8 mouse cellular contexts compared by ENCODE assay signal in the genomic region with DNA sequence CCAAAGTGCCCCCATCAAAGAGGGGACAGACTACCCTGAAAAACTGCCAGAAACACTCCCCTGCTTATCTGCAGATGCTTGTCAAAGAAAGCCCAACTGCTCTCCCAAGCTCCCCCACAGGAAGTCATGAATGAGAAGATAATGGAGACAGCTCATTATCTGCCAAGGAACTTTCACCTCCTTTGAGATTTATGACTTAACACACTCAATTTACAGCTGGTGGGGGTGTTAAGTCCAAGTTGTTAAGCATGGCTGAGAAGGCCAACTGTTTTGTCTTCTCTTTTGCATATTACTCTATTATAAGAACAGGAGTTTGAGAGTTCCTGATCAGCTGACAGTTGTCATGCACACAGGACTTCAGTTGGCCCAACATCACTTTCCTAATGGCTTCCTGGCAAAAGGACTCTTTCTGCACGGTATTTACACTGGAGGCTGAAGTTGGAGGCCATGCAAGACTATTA.
DNase-seq lines count a peak whose midpoint lies in the region; ATAC-seq and TF ChIP-seq lines count a peak whose summit lies in the region.
"Had no signal": no experiment of that assay in that cellular context is flagged by ENCODE, and none has a peak within 500 bp of the region (broad histone marks: within the 10 kb centered on the region; RNA-seq: fewer than 3 reads in every experiment).

No protein-coding gene starts in this region.

- H3K9me3 ChIP-seq in MEL (replicated peaks; ENCODE audit: insufficient read depth, low read length), result no peaks in the 10 kb centered on the region
- H3K9me3 ChIP-seq in hindbrain, embryonic 13.5 days, result no peaks in the 10 kb centered on the region
- no peaks in the 10 kb centered on the region for H3K9me3 ChIP-seq in liver, postnatal 0 days (ENCODE audit: low read length)

- peak; percentile 100 for TF ChIP-seq EP300 in MEL (IDR thresholded peaks at IDR 0.05; ENCODE audit: low read depth in 1 of 2, low read length in 2 of 2)
- TF ChIP-seq EP300 in liver, postnatal 0 days (IDR thresholded peaks at IDR 0.05; ENCODE audit: low read depth), result peak; percentile 76

- DNase-seq in A20 (ENCODE audit: low read depth, low spot score) (peak; percentile 75), MEL (ENCODE audit: low read depth, low spot score) (peak; percentile 92)
- DNase-seq in liver, postnatal 0 days, result no peak
- no peak for DNase-seq in thymus, postnatal 14 days
- no peak for DNase-seq in adrenal gland, postnatal 36 days
- no peak for DNase-seq in right cerebral cortex, postnatal 25 days

- no peak overlapping the region for H3K9ac ChIP-seq in MEL (ENCODE audit: control insufficient read depth, low read depth, low read length, poor library complexity, severe bottlenecking)
- no peak overlapping the region for H3K9ac ChIP-seq in hindbrain, embryonic 13.5 days
- no peak overlapping the region for H3K9ac ChIP-seq in liver, postnatal 0 days (replicated peaks)

- no peak overlapping the region for H3K4me2 ChIP-seq in hindbrain, embryonic 13.5 days
- H3K4me2 ChIP-seq in liver, postnatal 0 days (ENCODE audit: low read depth, low read length), result no peak overlapping the region

- H3K4me1 ChIP-seq in MEL (ENCODE audit: control insufficient read depth in 1 of 2, insufficient read depth in 2 of 2, low read length in 2 of 2), result peaks cover 18 to 29% of the 10 kb centered on the region in 2 experiments
- H3K4me1 ChIP-seq in hindbrain, embryonic 13.5 days (replicated peaks), result peaks cover 37% of the 10 kb centered on the region
- peaks cover 7% of the 10 kb centered on the region; the same call in 1 of the 2 replicates for H3K4me1 ChIP-seq in liver, postnatal 0 days (ENCODE audit: insufficient read depth)

- no peaks in the 10 kb centered on the region for H3K79me2 ChIP-seq in MEL (ENCODE audit: control insufficient read depth, insufficient read depth, low read length, poor library complexity)

- TF ChIP-seq POLR2A in MEL (IDR thresholded peaks at IDR 0.05; ENCODE audit: control insufficient read depth in 1 of 2, insufficient read depth in 1 of 2, low read depth in 1 of 2, low read length in 2 of 2, poor library complexity in 1 of 2), result peak in 1 of 2 experiments; percentile 38; a peak in 1 of 4 replicates

- peak overlapping the region; percentile 89 for H3K27ac ChIP-seq in MEL (ENCODE audit: control insufficient read depth, low read depth, low read length)
- H3K27ac ChIP-seq in hindbrain, embryonic 13.5 days, result peak overlapping the region; percentile 80
- peak overlapping the region; percentile 69 for H3K27ac ChIP-seq in liver, postnatal 0 days (ENCODE audit: low read depth)
- H3K27ac ChIP-seq: macrophage had no signal

- H3K27me3 ChIP-seq in MEL (ENCODE audit: control insufficient read depth in 1 of 2, insufficient read depth in 2 of 2, low read length in 2 of 2), result no peaks in the 10 kb centered on the region
- no peaks in the 10 kb centered on the region for H3K27me3 ChIP-seq in hindbrain, embryonic 13.5 days
- no peaks in the 10 kb centered on the region for H3K27me3 ChIP-seq in liver, postnatal 0 days (ENCODE audit: insufficient read depth, low read length)

- no peak for TF ChIP-seq RAD21 in MEL (IDR thresholded peaks at IDR 0.05; ENCODE audit: low read depth, low read length)

- peak; percentile 37 for ATAC-seq in hindbrain, embryonic 13.5 days (ENCODE audit: low FRiP score)
- peak; percentile 56 for ATAC-seq in liver, postnatal 0 days

- no peak for TF ChIP-seq CTCF in MEL (IDR thresholded peaks at IDR 0.05 in 2 of 3, conservative IDR thresholded peaks at IDR 0.05 in 1 of 3; ENCODE audit: control insufficient read depth in 1 of 3, insufficient read depth in 1 of 3, low read depth in 2 of 3, low read length in 3 of 3, poor library complexity in 1 of 3, severe bottlenecking in 1 of 3)
- TF ChIP-seq CTCF in liver, postnatal 0 days (IDR thresholded peaks at IDR 0.05; ENCODE audit: low read depth), result no peak

- no peak overlapping the region for H3K4me3 ChIP-seq in MEL (ENCODE audit: control insufficient read depth in 1 of 2, insufficient read depth in 1 of 2, low read depth in 2 of 2, low read length in 2 of 2)
- no peak overlapping the region for H3K4me3 ChIP-seq in hindbrain, embryonic 13.5 days
- H3K4me3 ChIP-seq in liver, postnatal 0 days (ENCODE audit: low read depth, low read length), result no peak overlapping the region

- peaks cover 0 to 24% of the 10 kb centered on the region in 2 experiments; a peak in 2 of 4 replicates for H3K36me3 ChIP-seq in MEL (ENCODE audit: control insufficient read depth in 1 of 2, insufficient read depth in 2 of 2, low read length in 2 of 2)
- H3K36me3 ChIP-seq in hindbrain, embryonic 13.5 days, result no peaks in the 10 kb centered on the region
- H3K36me3 ChIP-seq in liver, postnatal 0 days (replicated peaks; ENCODE audit: insufficient read depth, low read length), result no peaks in the 10 kb centered on the region

- WGBS in hindbrain, embryonic 13.5 days, result 15% methylated on average over 1 of the region's 1 CpGs
- 10% methylated on average over 1 of the region's 1 CpGs for WGBS in liver, postnatal 0 days (ENCODE audit: insufficient replicate concordance)

TF ChIP-seq in MEL, 35 proteins besides CTCF, POLR2A, EP300 and RAD21:
- TF ChIP-seq MXI1 (IDR thresholded peaks at IDR 0.05; ENCODE audit: low read depth, low read length) (peak; percentile 80), MYC (IDR thresholded peaks at IDR 0.05; ENCODE audit: low read depth, low read length) (peak; percentile 91), ETS1 (IDR thresholded peaks at IDR 0.05; ENCODE audit: low read depth, low read length) (peak; percentile 100), SMC3 (IDR thresholded peaks at IDR 0.05; ENCODE audit: low read depth, low read length) (no peak), GATA1 (IDR thresholded peaks at IDR 0.05; ENCODE audit: low read depth, low read length) (peak; percentile 99), RCOR1 (IDR thresholded peaks at IDR 0.05; ENCODE audit: low read depth, low read length) (peak; percentile 99), USF2 (IDR thresholded peaks at IDR 0.05; ENCODE audit: borderline replicate concordance in 1 of 2, insufficient read depth in 1 of 2, low read depth in 1 of 2, low read length in 2 of 2) (no peak), ZMIZ1 (IDR thresholded peaks at IDR 0.05; ENCODE audit: low read depth, low read length) (peak; percentile 78; the same call in 1 of the 2 replicates), UBTF (IDR thresholded peaks at IDR 0.05; ENCODE audit: borderline replicate concordance, insufficient read depth, low read depth, low read length) (no peak), CHD2 (IDR thresholded peaks at IDR 0.05; ENCODE audit: low read length) (peak; percentile 83), MEF2A (IDR thresholded peaks at IDR 0.05; ENCODE audit: extremely low read depth, insufficient replicate concordance, low read depth, low read length, poor library complexity, severe bottlenecking) (peak; percentile 77; the same call in 1 of the 2 replicates), ZKSCAN1 (IDR thresholded peaks at IDR 0.05; ENCODE audit: low read depth, low read length) (no peak; the same call in 1 of the 2 replicates), TBP (IDR thresholded peaks at IDR 0.05; ENCODE audit: low read depth, low read length) (no peak), JUND (IDR thresholded peaks at IDR 0.05; ENCODE audit: low read depth, low read length) (0 out of 2 replicates have a peak, but pooled peaks have one; percentile 56), KAT2A (conservative IDR thresholded peaks at IDR 0.05; ENCODE audit: low read depth, low read length) (peak; percentile 55), SIN3A (IDR thresholded peaks at IDR 0.05; ENCODE audit: low read length) (peak; percentile 98), USF1 (IDR thresholded peaks at IDR 0.05; ENCODE audit: low read depth, low read length) (peak; percentile 73), GABPA (IDR thresholded peaks at IDR 0.05; ENCODE audit: low read depth, low read length) (no peak), HCFC1 (IDR thresholded peaks at IDR 0.05; ENCODE audit: low read depth, low read length) (peak; percentile 69), POLR2AphosphoS2 (IDR thresholded peaks at IDR 0.05; ENCODE audit: low read length) (peak; percentile 83), POLR2AphosphoS5 (IDR thresholded peaks at IDR 0.05; ENCODE audit: borderline replicate concordance, low read depth, low read length) (no peak), TAL1 (IDR thresholded peaks at IDR 0.05; ENCODE audit: low read length) (peak; percentile 82), TCF12 (IDR thresholded peaks at IDR 0.05; ENCODE audit: low read depth, low read length) (peak; percentile 99), MAX (IDR thresholded peaks at IDR 0.05; ENCODE audit: low read length) (peak; percentile 58), MAFK (IDR thresholded peaks at IDR 0.05; ENCODE audit: borderline replicate concordance, low read depth, low read length) (peak; percentile 94), ELF1 (IDR thresholded peaks at IDR 0.05; ENCODE audit: low read depth, low read length) (peak; percentile 52), MYB (IDR thresholded peaks at IDR 0.05; ENCODE audit: low read depth, low read length) (peak; percentile 99), ZC3H11A (IDR thresholded peaks at IDR 0.05; ENCODE audit: low read depth, low read length) (0 out of 2 replicates have a peak, but pooled peaks have one; percentile 20), ZNF384 (IDR thresholded peaks at IDR 0.05; ENCODE audit: low read depth, low read length) (peak; percentile 32; the same call in 1 of the 2 replicates), NELFE (IDR thresholded peaks at IDR 0.05; ENCODE audit: low read depth, low read length) (peak; percentile 8; the same call in 1 of the 2 replicates), MAZ (IDR thresholded peaks at IDR 0.05; ENCODE audit: low read depth, low read length) (peak; percentile 98), BHLHE40 (IDR thresholded peaks at IDR 0.05; ENCODE audit: borderline replicate concordance, low read depth, low read length) (peak; percentile 88), CHD1 (IDR thresholded peaks at IDR 0.05; ENCODE audit: low read depth, low read length) (no peak)

Comparison
In these comparisons a context has a peak if more than half of its experiments do, and no peak if none do; other contexts are left out.
1. DNase-seq: peak in A20 (single experiment) and MEL (single experiment); none in liver, postnatal 0 days (single experiment), thymus, postnatal 14 days (single experiment), adrenal gland, postnatal 36 days (0 of 2) and right cerebral cortex, postnatal 25 days (single experiment).
2. Peak in every context shown above with its lines, with median percentiles within 50 percentile points of each other: H3K27ac ChIP-seq.